Mouse (Mus musculus) forebrain, embryonic 16.5 days (tissue): ENCODE measurements around the gene Socs7. TPM values are rescaled to one million over a fixed set of nuclear protein-coding genes. Genes with fewer than 3 reads are reported as not detected.

Experiments
- ATAC-seq: fragments of 200-750 bp; cut with Nextera tagmentation; 2 replicates; pipeline ENCODE4 v1.8.0; 2017; ENCODE audit warnings: mild to moderate bottlenecking, moderate library complexity
- H3K27ac ChIP-seq: fragments of 300-500 bp; sonication (generic); 2 replicates; pipeline ENCODE4 v1.5.1; 2014; ENCODE audit warnings: low read length, control low read depth
- H3K27me3 ChIP-seq: fragments of 300-500 bp; sonication (generic); replicated peaks from 2 replicates; pipeline ENCODE4 v1.6.1; 2014; ENCODE audit warnings: low read length; ENCODE audit not compliant: control insufficient read depth, insufficient read depth
- H3K36me3 ChIP-seq: fragments of 300-500 bp; sonication (generic); 2 replicates; pipeline ENCODE4 v1.6.1; 2014; ENCODE audit not compliant: control insufficient read depth, insufficient read depth
- H3K4me1 ChIP-seq: fragments of 300-500 bp; sonication (generic); replicated peaks from 2 replicates; pipeline ENCODE4 v1.6.1; 2014; ENCODE audit warnings: low read length; ENCODE audit not compliant: control insufficient read depth, insufficient read depth
- H3K4me2 ChIP-seq: fragments of 300-500 bp; sonication (generic); 2 replicates; pipeline ENCODE4 v1.6.1; 2014; ENCODE audit warnings: mild to moderate bottlenecking, low read length, control low read depth
- H3K4me3 ChIP-seq: fragments of 300-500 bp; sonication (generic); replicated peaks from 2 replicates; pipeline ENCODE4 v1.5.1; 2014; ENCODE audit warnings: mild to moderate bottlenecking, low read length, control low read depth
- H3K9ac ChIP-seq: fragments of 300-500 bp; sonication (generic); replicated peaks from 2 replicates; pipeline ENCODE4 v1.6.1; 2014; ENCODE audit warnings: low read depth, low read length, control low read depth
- H3K9me3 ChIP-seq: fragments of 300-500 bp; sonication (generic); 2 replicates; pipeline ENCODE4 v1.6.1; 2016; ENCODE audit warnings: low read length; ENCODE audit not compliant: control insufficient read depth
- WGBS: fragments of 180-500 bp; shearing (Covaris S2); extraction: QIAGEN DNeasy Blood & Tissue Kit; methylation state at CpG from one replicate; pipeline ENCODE4 v1.1.7; 2014; 5-methylcytosine and 5-hydroxymethylcytosine counted together
- polyA plus RNA-seq: library from polyadenylated mRNA; unstranded; fragments of >200 nt; fragmentation: Nextera tagmentation; extraction: Ambion mirVana; gene quantifications from 2 replicates; pipeline ENCODE4 v1.2.1, GENCODE M21; 2015

Socs7 gene
- polyA plus RNA-seq, 1 experiment from 2014 or later, result 11.5 TPM

DNA sequence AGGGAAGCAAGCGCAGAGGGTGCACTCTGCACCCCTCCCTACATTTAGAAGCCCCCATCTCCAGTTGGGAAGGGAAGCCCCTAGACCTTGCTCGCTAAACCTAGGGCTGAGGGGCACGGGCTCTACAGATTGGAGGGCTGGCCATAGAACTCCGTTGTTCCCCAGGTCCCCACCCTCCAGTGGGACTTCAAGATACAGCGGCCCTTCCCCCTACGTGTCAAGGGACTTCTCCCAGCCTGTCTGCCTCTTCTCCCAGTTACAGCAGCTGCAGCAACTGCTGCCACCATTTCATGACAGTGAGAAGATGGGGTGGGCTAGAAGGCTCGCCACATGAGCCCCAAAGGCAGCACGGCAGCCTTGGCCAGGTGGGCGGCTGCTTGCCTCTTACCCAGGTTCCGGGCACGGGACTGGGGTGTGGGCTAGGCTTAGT is 42.4 kb downstream of the Socs7 start:
- ATAC-seq, result peak; percentile 11; the same call in 1 of the 2 replicates

DNA sequence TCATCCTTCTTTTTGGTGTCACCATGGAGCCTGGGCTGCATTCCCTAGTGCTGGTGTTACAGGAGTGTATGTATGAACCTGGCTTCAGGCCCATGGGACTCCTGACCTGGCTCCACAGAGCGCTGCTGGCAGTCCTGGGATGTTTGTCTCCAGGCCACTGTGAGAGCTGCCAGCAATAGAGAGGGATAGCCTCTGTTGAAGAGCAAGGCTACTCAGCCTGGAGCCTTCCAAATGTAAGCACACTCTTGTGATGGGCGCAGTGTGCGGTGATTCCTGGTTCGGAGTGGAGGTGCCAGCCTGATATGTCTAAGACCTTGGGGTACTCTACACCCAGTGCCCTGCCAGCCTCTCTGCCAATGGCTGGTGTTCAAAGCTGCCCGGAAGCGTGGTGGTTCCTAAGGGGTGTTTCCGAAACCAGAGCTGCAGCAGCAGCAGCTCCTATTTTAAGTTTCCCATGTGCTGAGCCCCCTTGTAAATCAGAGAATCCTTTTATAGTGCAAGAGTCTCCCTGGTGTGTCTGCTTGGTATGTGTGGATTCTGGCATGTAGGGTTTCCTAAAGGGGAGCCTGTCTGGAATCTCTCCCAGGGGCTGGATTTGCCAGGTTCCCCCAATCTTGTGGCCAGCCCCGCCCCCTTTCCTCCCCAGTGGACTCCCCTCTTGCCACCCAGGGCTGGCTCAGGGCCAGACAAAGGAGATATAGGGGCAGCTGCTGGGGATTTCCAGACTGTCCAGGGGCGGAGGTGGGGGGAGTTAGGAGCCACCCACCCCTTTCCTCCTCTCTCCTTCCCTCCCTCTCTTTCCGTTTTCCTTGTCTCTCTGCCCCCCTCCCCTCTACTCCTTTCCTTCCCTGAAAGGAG is 44.0 kb downstream of the Socs7 start:
- peaks cover 27% of the 10 kb centered on the region for H3K4me1 ChIP-seq
- peak overlapping the region; percentile 66; the same call in 1 of the 2 replicates for H3K4me3 ChIP-seq
- H3K9ac ChIP-seq, result peak overlapping the region; percentile 11; the same call in 1 of the 2 replicates
- no peak for ATAC-seq
- no peaks in the 10 kb centered on the region for H3K9me3 ChIP-seq
- no peaks in the 10 kb centered on the region for H3K36me3 ChIP-seq
- no peaks in the 10 kb centered on the region for H3K27me3 ChIP-seq
- H3K4me2 ChIP-seq, result peak overlapping the region; percentile 89
- 68% methylated on average over 10 of the region's 10 CpGs for WGBS
- no peak overlapping the region for H3K27ac ChIP-seq

More for the DNA sequence above, 42.4 kb downstream of the Socs7 start:
- Histone ChIP-seq H3K27ac (no peak overlapping the region), H3K36me3 (no peaks in the 10 kb centered on the region), H3K4me1 (peaks cover 39% of the 10 kb centered on the region), H3K9me3 (no peaks in the 10 kb centered on the region), H3K4me3 (peak overlapping the region; percentile 66), H3K9ac (peak overlapping the region; percentile 73), H3K27me3 (no peaks in the 10 kb centered on the region), H3K4me2 (peak overlapping the region; percentile 89)
- under 1% methylated on average over 11 of the region's 11 CpGs for WGBS

DNA sequence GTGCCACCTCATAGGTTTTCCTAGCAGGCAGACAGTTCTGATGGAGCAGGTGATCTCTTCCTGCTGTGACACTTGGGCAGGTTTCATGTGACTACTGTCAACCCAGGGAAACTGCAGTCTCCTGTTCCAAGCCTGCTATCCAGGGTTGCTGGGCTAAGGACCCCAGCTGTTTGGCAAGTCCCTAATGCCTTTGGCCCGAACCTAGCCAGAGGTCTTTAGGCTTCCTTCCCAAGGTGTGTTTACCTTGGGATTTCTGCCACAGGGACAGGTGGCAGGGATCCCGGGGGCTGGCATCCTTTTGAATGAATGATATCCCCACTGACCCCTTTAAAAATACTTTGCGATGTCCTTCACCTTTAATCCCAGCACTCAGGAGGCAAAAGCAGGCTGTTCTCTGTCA is 45.1 kb downstream of the Socs7 start:
- H3K27ac ChIP-seq, result no peak overlapping the region
- H3K9ac ChIP-seq, result no peak overlapping the region
- no peaks in the 10 kb centered on the region for H3K36me3 ChIP-seq
- peaks cover 22% of the 10 kb centered on the region for H3K4me1 ChIP-seq
- ATAC-seq, result no peak
- H3K4me3 ChIP-seq, result no peak overlapping the region
- 84% methylated on average over 3 of the region's 3 CpGs for WGBS
- no peak overlapping the region for H3K4me2 ChIP-seq
- H3K27me3 ChIP-seq, result no peaks in the 10 kb centered on the region
- no peaks in the 10 kb centered on the region for H3K9me3 ChIP-seq

DNA sequence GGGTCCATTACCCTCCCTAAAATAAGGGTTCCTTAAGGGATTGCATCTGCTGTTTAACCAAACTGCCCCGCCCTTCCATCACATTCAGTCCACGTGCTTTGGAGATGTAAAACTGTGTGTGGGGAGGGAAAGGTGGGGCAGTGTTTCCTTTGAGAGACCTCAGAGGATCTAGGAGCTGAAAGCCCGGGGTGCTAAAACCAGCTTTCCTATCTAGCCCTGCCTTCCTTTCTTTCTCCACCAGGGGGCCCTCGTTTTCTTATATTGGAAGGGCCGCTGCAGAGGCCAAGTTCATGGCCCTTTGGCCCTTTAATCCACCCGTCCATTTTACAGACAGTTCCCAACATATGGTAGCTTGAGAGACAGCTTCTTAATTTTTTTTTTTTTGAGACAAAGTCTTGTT is 45.8 kb downstream of the Socs7 start:
- no peaks in the 10 kb centered on the region for H3K9me3 ChIP-seq
- H3K36me3 ChIP-seq, result no peaks in the 10 kb centered on the region
- no peak overlapping the region for H3K4me3 ChIP-seq
- no peak for ATAC-seq
- no peak overlapping the region for H3K9ac ChIP-seq
- no peak overlapping the region for H3K4me2 ChIP-seq
- no peak overlapping the region for H3K27ac ChIP-seq
- H3K27me3 ChIP-seq, result no peaks in the 10 kb centered on the region
- peaks cover 22% of the 10 kb centered on the region for H3K4me1 ChIP-seq
- WGBS, result 2% methylated on average over 6 of the region's 6 CpGs

DNA sequence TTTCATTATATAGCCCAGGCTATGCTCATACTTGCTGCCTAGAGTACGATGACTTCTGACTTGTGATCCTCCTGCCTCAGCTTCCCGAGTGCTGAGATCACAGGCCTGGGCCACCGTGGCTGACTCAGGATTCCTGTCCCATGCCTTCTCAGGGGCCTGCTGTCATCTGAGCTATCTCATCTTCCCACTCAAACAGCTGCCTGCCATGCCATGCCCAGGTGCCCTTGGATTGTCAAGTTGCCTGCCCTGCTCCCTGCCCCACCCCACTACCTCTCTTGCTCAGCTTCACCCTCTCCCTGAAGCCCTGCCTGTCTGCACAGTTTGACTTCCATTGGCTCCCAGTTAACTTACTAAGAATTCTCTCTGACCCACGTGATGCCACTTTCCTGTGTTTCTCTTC is 48.6 kb downstream of the Socs7 start:
- no peak for ATAC-seq
- H3K27me3 ChIP-seq, result no peaks in the 10 kb centered on the region; the same call in 1 of the 2 replicates
- no peak overlapping the region for H3K9ac ChIP-seq
- no peak overlapping the region for H3K4me2 ChIP-seq
- H3K9me3 ChIP-seq, result no peaks in the 10 kb centered on the region
- no peak overlapping the region for H3K4me3 ChIP-seq
- 87% methylated on average over 4 of the region's 4 CpGs for WGBS
- H3K4me1 ChIP-seq, result peaks cover 18% of the 10 kb centered on the region
- H3K27ac ChIP-seq, result no peak overlapping the region
- no peaks in the 10 kb centered on the region for H3K36me3 ChIP-seq

DNA sequence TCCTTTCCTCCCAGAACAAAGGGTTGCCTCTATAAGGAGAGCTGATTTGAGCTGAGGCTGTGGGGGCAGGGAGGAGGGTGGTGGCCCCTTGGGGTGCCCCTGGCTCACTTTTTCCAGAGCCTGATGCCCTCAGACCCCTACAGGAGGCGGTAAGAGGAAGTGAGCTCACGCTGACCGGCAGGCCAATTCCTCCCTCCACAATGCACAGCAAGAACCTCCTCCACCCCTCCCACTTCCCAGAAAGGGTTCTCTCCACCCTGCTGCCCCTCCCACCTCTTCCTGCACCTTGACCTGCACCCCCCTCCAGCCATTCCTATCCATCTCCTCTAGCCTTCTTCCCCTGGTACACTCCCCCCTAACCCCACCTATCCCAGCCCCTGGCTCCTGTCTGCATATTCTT is 49.8 kb downstream of the Socs7 start:
- Histone ChIP-seq H3K36me3 (no peaks in the 10 kb centered on the region), H3K9ac (no peak overlapping the region), H3K4me3 (no peak overlapping the region), H3K4me1 (peaks cover 9% of the 10 kb centered on the region), H3K27me3 (no peaks in the 10 kb centered on the region; the same call in 1 of the 2 replicates), H3K4me2 (no peak overlapping the region), H3K9me3 (no peaks in the 10 kb centered on the region), H3K27ac (no peak overlapping the region)
- ATAC-seq, result no peak
- 25% methylated on average over 3 of the region's 3 CpGs for WGBS

DNA sequence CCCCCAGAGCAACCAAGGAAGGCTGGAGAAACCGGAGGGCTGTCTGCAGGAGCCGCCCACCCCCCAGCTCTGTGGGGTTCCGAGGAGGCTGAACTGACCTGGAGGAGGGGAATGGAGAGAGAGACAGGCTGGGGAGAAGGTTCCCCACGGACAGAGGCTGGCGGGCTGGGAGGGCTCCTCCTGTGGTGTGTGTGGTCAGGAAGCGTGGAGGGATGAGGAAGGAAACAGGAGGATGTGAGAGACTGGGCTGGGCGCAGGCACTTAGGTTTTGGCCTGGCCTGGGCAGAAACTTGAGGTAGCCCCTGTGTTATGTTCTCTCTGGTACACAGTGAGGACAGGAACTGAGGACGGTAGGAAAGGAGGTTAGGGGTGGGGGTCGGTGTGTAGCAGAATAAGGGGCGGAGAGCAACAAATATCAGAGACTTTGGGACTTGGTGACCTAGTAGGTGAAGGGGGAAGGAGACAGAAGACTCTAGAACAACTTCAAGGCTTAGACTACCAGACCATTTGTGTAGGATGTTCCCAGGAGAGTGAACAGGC is 50.5 kb downstream of the Socs7 start:
- peaks cover 9% of the 10 kb centered on the region for H3K4me1 ChIP-seq
- no peaks in the 10 kb centered on the region for H3K36me3 ChIP-seq
- no peaks in the 10 kb centered on the region for H3K9me3 ChIP-seq
- ATAC-seq, result no peak
- H3K9ac ChIP-seq, result no peak overlapping the region
- H3K4me2 ChIP-seq, result no peak overlapping the region
- no peak overlapping the region for H3K27ac ChIP-seq
- H3K27me3 ChIP-seq, result no peaks in the 10 kb centered on the region; the same call in 1 of the 2 replicates
- no peak overlapping the region for H3K4me3 ChIP-seq
- WGBS, result 45% methylated on average over 10 of the region's 10 CpGs

DNA sequence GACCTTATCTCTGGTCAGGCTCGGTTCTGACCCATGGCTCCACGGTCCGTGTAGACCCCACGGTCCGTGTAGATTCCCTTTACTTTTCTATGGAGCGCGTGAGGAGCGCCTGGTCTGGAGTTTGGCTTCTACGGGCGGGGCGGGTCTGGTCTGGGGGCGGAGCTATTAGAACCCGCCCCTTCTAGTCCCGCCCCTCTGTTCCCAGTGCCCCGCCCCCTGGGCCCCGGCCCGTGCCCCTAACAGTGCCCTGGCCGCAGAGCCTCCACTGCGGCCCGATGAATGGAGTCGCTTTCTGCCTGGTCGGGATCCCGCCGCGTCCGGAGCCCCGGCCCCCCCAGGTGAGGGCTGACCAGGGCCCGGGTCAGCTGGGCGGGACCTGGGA is 53.0 kb downstream of the Socs7 start, which contains the start of gene Arhgap23:
Gene Arhgap23 (plus strand): TSS at position 204 of the 382 bp plus-strand sequence.
- H3K36me3 ChIP-seq, result no peaks in the 10 kb centered on the region
- H3K4me2 ChIP-seq, result peak within 1 kb of the TSS; percentile 44
- H3K27me3 ChIP-seq, result no peaks in the 10 kb centered on the region; the same call in 1 of the 2 replicates
- WGBS, result under 1% methylated on average over 28 of the region's 29 CpGs
- no peaks in the 10 kb centered on the region for H3K9me3 ChIP-seq
- H3K9ac ChIP-seq, result peak within 1 kb of the TSS; percentile 35
- ATAC-seq, result peak; percentile 50
- H3K27ac ChIP-seq, result no peak within 1 kb of the TSS
- H3K4me1 ChIP-seq, result peaks cover 9% of the 10 kb centered on the region
- H3K4me3 ChIP-seq, result peak within 1 kb of the TSS; percentile 43
